Mouse (Mus musculus) ES-Bruce4 (cell line): ENCODE measurements at regions not wholly inside any gene's neighbourhood (a gene's known extent, or its start where the extent isn't known, plus 50 kb on each side); places are given as distances from the start of the nearest gene placed in this dataset.

Source experiments
- CTCF ChIP-seq: IDR thresholded peaks from one replicate; pipeline ENCODE4 v1.8.1; 2011; ENCODE audit warnings: low read depth, low read length
- POLR2A ChIP-seq: IDR thresholded peaks from one replicate; pipeline ENCODE4 v1.8.1; 2011; ENCODE audit warnings: low read length; ENCODE audit not compliant: insufficient read depth

DNA sequence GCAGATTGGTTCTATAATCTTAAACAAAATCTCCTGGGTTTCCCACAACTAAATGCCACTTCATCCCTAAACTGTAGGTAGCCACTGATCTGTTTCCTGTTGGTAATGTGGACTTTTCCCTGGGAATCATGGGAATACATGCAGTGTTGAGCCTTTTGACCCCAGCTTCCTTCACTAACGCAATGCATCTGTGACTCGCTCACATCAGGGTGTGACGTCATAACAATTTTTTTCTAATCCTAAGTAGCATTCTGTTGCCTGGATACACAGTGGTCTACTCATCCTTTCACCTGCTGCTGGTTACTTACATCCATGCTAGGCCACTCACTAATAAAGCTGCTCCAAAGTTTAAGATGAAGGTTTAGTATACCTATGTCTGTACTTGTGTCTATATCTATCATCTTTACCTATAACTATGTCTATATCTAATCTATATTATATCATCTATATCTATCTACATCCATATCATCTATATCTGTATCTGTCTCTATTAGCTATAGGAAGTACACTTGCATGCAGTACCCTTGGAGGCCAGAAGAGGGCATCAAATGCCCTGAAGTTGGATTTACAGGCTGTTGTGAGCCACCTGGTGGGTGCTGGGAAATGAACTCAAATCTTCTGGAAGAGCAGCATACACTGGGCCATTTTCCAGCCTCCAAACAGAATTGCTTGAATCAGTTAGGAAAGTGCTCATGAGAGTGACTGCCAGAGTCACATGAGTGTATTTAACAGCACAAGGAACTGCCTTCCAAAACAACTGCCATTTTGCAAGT is 157.5 kb upstream of the Rpl34 start:
- TF ChIP-seq CTCF (peak; percentile 66), POLR2A (no peak)
